Mouse (Mus musculus): Measurements from ENCODE around the gene Gm7714. TPM values are rescaled to one million over a fixed set of nuclear protein-coding genes. Genes with fewer than 3 reads are reported as not detected.

Gene Gm7714
- total RNA-seq (2023), result not detected in 4 replicates

GRCm38 (mm10) chr5:88268619-88269018, at the start of gene Gm7714:
Gene Gm7714, plus strand, starts transcription at chr5:88268919.

DNA sequence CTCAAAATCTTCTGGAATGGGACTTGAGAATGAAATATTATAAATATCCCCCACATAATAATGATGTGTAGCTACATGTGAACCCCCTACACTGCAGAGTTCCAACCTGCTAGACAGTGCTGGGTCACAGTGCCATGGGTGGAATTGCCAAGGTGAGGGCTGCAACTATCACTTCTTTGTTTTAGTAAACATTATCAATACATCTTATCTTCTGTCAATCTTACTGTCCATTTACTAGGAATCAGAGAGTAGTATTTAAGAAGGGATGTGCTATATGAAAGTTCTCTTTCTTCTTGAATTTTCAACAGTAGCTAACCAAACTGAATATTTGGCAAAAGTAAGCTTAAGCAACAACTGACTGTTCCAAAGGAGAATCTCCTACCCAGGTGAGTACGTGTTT, 48.3 kb downstream of the Gm7714 start, which contains the start of gene Prol1:
Gene Prol1 (plus strand): TSS at position 301 of the 400 bp plus-strand sequence.

Other genes with a start within 250 kb of the Gm7714 start
- gene Smr2, start 182.4 kb upstream of the Gm7714 start, total RNA-seq (2023), result not detected in 4 replicates
- not detected in 4 replicates for gene Gm11116, start 157.4 kb upstream of the Gm7714 start, total RNA-seq (2023)
- gene Gm11115, start 114.8 kb upstream of the Gm7714 start, total RNA-seq (2023), result not detected in 4 replicates
- gene Prol1, start 48.4 kb downstream of the Gm7714 start, total RNA-seq (2023), result not detected in 4 replicates
- gene Amtn, start 107.2 kb downstream of the Gm7714 start, total RNA-seq (2023), result not detected in 4 replicates
- not detected in 4 replicates for gene Ambn, start 187.1 kb downstream of the Gm7714 start, total RNA-seq (2023)
- gene Enam, start 219.1 kb downstream of the Gm7714 start, total RNA-seq (2023), result not detected in 4 replicates